Mouse (Mus musculus): ENCODE results near the gene Gm853. TPM values are rescaled to one million over a fixed set of nuclear protein-coding genes. Genes with fewer than 3 reads are reported as not detected.

The Gm853 gene
- total RNA-seq, 2 experiments from 2014 or later = not detected

DNA sequence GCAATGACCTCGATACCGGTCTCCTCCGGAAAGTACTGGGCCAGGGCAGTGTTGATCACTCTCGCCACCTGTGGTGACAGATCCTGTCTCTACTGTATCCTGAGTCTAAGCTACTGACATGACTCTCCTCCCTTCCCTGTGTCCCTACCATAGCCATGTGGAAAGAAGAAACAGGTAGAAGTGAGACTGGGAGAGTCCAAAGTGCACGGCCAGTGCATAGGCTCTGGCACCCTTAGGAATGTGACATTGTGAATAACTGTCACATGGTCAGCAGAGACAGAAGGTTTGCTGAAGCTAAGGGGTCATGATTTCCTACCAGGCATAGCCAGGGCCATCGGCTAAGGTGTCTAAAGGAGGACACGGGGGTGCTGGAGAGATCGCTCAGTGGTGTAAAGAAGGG, 6.8 kb downstream of the Gm853 start:
- DNase-seq (ENCODE audit: low spot score in 2 of 2) = no peak

DNA sequence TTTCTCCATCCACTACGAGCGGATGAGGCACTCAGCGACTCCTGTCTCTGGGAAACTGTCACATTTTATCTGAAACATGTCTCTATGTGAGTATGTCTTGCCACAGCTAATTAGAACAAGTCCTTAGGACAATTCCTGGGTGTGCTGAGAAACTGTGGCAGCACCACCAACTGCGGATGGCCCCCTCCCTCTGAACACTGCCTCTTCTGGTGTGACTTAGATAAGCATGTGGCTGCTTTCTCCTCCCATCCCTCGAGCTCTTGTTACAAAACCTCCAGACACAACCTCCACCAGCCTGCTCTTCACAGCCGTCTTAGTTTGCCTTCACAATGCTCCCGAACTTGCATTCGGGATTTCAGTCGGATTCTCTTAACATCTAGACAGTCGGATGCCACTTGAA, 8.3 kb downstream of the Gm853 start:
- DNase-seq (ENCODE audit: low spot score in 2 of 2) = no peak

DNA sequence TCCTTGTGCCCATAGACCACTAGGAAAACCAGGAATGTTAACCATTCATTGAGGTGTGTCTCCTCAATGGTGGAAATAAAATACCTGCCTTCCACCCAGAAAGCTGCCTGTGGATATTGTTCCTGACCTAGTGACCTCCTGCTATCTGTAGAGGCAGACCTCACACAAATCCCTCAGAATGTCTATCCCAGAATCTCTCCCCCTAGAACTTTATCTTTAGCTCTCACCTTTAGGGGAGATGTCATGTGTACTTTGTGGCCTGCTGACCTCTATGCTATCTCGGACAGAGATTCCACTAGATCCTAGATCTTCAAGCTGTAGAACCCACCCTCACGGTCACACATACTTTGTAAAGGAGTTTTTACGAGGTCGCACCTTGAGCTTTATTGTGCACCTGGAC, 9.0 kb downstream of the Gm853 start:
- no peak for DNase-seq (ENCODE audit: low spot score in 2 of 2)

DNA sequence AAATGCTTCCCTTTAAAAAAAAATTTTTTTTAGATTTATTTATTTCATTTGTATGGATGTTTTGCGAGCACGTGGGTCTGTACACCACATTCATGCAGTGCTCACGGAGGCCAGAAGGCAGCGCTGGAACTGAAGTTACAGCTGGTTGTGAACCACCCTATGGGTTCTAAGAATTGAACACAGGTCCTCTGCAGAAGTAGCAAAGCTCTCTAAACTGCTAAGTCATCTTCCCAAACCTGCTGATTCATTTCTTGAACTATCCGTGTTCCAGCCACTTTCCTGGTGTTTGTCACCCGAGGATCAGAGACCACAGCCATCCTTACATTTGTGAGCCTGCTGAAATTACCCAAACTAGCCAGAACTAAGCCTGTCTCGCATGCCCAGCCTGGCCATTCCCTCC, 9.8 kb downstream of the Gm853 start:
- no peak for DNase-seq (ENCODE audit: low spot score in 2 of 2)

DNA sequence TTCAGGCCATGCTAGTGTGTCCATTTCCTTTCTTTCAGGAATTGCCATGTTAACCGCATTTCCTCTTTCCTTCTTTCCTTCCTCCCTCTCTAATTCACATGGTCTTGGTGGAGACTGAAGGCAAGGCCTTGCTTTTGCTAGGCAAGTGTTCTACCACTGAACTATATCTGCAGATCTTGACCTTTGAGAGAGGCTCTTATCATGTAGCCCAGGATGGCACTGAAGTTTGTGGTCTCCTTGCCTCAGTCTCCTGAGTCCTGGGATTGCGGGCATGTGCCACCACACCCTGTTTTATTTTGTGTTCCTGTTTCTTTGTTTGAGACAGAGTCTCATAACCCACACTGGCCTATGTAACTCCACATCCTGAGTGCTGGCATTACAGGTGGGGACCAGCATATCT, 10.3 kb downstream of the Gm853 start:
- no peak for DNase-seq (ENCODE audit: low spot score in 2 of 2)

DNA sequence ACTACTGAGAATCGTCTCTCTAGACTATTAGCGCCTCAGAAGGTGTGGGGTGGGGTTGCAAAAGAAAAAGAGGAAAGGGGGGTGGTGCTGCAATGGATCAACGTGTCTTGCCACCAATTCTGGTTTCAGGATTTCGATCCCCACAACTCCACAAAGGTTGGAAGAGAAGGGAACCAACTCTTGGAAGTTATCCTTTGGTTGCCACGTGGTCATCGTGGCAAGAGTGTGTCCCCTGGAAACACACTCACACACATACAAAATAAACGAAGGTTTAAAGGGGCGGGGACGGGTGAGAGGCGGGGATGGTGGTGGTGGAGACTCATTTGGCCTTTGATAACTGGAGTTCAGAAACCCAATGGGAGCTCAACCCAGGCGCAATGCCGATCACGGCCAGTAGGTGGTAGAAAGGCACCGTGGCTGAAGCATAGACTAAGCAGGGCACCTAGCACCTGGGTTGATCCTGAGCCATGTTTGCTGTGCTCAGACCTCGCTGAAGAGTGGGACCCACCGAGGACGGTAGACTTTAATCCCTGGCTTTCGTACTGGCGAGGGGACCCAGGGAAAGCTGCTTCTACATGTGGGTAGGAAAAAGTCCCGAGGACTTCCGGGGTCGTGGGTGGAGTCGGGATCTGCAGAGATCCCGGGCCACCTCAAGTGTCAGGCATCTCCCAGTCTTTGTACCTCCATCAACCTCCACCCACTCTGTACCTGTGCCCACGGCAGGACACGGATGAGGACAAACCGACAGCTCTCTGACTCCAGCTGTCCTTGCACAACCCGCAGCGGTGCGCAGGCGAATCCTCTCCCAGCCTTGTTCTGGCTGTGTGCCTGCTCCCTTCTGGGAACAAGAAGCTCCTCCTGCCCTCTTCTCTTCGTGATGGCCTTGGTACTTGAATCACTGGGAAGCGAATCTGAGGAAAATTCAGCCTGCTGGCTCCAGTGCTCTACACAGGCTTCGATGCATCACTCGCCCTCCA, 23.2 kb downstream of the Gm853 start:
- DNase-seq (ENCODE audit: low spot score in 2 of 2) = peak; percentile 92 to 97

DNA sequence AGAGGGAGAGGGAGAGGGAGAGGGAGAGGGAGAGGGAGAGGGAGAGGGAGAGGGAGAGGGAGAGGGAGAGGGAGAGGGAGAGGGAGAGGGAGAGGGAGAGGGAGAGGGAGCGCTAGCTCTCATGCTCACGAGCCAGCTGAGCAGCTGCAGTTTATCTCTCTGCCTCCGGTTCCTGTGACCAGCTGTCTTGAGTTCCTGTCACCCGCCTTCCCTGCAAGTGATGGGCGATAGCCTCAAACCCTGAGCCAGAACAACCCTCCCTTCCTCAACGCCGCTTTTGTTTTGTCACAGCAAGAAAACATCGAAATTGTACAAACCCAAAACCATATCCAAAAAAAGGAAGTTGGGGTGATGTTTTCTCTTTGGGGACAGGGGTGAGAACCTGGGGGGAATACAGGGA, 25.7 kb downstream of the Gm853 start:
- DNase-seq (ENCODE audit: low spot score in 2 of 2) = no peak

DNA sequence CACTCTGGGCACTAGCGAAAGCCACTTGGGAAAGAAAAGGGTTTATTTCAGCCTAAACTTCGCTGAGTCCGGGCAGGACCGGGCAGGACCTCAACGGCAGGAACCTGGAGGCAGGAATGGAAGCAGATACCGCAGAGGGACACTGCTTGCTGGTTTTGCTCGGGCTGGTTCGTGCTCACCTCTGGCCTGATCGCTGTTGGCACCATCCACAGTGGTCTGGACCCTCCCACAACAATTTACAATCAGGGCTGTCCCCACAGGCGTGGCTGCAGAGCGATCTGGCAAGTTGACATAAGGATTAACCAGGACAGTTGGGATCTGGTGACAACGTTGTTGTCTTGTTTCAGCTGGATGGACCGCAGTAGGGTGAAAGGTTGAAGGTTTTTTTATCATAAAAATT, 26.3 kb downstream of the Gm853 start:
- DNase-seq (ENCODE audit: low spot score in 2 of 2) = no peak

DNA sequence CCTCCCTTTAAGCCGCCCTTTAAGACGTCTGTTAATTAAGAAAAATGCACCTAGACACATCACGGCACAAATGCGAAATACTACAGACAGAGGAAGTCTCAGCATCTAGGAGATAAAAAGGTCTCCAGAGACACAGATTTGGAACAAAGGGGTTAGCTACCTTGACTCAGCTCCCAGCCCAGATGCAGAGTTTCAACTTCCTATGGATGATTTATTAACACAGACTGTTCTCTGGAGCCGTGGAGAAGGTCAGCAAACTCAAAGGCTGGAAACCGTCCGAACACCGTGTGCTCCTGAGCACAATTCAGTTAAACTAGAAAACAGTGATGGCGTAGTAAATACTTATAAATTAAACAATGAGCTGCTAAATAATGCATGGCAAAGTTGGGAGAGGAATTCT, 29.9 kb downstream of the Gm853 start:
- no peak for DNase-seq (ENCODE audit: low spot score in 2 of 2)

DNA sequence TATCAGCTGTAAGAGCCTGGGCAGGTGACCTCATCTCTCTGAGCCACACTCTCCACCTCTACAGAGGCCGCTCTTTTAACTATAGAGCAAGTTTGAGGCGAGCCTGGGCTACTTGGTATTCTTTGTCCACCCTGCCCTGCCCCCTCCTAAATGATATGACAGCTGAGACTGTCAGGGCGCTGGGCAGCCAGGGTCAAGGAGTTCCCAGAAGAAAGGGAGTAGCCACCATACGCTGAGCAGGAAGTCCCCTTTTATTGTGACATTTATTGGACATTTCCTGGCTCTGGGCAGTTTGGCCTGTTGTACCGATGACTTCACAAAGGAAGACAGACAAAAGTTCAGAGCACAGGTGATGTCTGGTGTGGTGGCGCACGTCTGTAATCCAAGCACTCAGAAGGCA, 32.6 kb downstream of the Gm853 start:
- no peak for DNase-seq (ENCODE audit: low spot score in 2 of 2)

DNA sequence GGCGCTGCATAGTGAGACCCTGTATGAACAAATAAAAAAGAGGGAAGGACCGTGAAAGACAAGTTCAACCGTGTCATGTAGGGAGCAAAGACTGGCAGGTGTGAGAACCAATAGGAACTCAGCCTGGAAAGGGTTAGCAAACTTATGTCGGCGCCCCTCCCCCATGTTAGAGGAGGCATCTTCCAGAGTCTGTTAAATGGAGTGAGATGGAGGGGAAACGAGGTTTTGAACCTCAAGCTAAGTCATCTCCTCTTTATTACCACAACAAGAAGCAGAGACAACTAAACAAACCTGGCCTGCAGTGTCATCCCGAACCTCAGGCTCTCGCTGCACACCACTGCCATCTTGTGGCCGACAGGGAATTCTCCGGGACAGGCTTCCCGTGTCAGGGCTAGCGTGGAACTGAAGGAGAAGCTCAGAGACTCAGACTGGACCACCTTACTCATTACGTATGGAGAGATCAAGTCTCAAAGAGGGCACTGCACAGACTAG, 33.3 kb downstream of the Gm853 start:
- peak; percentile 86 to 91 for DNase-seq (ENCODE audit: low spot score in 2 of 2)

DNA sequence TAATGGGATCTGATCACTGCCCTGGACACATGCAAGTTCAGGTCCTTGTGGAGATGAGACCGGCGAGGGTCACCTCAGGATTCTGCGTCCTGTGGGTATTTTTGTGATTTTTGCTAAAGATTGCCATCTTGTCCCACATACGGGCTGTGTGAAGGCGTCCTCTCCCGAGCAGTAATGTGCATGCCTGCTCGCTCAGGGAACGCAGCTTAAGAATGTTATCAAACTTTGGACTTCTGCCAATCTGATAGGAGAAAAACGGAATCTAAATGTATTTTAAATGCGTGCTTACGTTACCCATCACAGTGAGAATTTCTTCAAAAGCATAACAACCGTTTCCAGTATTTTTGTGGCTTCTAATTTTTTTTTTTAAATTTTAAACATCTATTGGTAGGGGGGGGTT, 35.3 kb downstream of the Gm853 start:
- DNase-seq (ENCODE audit: low spot score in 2 of 2) = no peak

DNA sequence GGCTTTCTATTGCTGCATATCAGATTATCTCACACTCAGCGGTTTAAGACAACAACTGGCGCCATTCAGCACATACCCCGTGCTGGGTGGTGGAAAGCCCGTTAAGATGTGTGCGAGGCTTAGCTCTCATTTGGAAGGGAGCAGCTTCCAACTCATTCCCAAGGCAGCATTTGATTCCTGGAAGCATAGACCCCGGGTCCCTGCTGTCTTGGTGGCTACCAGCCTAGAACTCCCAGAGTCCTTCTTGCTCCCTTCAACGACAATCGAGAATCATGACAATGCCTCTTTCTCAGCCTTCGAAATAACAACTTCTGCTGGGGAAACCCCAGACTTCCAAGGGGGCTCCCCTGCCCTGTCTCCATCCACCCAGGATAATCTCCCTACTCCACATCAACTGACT, 35.8 kb downstream of the Gm853 start:
- no peak for DNase-seq (ENCODE audit: low spot score in 2 of 2)

DNA sequence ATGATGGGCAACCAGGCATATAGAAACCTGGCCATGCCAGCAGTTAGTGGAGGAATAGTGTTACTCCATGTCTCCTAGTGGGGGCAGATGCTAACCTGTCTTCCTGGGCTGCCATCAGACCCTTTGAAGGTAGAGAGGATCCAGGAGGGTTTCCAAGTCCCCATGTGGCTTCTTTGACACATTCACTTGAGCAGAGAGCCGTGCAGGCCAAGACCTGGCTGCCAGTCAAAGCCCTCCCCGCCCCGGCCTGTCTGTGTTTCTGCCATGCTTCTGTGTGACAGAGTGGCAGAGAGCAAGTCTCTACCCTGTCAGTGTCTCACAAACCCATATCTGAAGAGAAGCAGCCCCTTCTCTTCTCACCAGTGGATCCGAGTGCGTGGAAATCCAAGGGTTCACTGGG, 38.3 kb downstream of the Gm853 start:
- DNase-seq (ENCODE audit: low spot score in 2 of 2) = no peak

DNA sequence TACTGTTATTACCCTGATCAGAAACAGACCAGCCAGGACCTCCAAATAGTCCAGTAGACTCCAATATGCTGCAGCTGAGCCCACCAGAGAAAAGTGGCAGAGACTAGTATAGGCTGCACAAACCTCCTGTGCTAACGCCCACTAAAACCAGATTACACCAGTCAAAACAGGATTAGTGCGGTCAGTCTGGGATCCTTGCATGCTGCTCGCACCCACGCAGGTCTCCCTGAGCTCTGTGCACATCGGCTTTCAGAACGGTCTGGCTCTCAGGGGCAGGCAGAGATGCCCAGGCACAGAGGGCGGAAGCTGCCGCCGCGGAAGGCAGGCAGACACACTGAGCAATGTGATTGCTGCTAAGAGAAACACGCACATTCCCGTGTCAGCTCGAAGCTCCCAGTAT, 39.2 kb downstream of the Gm853 start:
- no peak for DNase-seq (ENCODE audit: low spot score in 2 of 2)

DNA sequence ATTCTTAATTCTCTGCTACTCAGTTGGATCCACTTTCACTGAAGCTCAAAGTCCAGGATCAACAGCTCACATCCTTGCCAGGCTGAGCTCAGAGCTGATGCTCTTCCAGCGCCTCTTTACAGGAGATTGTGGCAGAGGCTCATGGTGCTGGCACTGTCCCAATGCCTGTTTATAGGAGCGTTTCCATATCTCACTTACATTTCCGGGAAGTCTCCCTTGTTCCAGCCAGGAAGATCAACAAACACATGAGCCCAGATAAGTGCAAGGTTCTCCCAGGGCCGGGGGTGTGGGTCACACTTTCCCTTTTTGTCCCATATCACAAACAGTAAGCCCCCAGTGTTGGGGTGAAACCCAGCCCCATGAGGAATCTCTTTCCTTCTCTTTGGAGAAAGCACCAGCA, 40.3 kb downstream of the Gm853 start:
- no peak for DNase-seq (ENCODE audit: low spot score in 2 of 2)

DNA sequence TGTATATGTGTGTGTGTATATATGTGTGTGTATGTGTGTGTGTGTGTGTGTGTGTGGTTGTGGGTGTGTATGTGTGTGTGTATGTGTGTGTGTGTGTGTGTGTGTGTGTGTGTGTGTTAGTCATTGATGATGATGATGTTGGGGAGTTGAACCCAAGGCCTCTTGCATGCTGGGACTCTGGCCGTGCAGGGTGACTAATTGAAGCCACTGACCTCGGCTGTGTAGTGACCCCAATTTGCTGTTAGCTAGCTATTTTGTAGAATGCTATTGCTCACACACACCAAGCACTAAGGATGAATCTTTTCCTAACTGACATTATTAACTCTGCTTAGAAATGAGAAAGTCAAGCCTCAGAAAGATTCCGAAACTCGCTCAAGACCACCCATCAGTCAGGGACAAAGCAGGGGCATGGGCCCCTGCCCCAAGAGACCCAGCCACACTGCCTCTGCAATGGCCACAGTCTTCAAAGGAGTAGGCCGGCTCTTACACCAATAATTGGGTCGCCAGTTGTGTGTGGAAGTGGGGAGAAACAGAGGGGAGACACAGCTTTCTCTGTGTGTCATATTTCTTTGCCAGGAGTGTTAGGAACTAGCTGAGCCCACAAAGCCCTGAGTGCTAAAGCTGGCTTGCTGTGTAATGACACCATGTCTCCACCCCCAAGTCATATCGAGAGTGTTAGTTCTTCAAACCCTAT, 41.1 kb downstream of the Gm853 start:
- no peak for DNase-seq (ENCODE audit: low spot score in 2 of 2)

DNA sequence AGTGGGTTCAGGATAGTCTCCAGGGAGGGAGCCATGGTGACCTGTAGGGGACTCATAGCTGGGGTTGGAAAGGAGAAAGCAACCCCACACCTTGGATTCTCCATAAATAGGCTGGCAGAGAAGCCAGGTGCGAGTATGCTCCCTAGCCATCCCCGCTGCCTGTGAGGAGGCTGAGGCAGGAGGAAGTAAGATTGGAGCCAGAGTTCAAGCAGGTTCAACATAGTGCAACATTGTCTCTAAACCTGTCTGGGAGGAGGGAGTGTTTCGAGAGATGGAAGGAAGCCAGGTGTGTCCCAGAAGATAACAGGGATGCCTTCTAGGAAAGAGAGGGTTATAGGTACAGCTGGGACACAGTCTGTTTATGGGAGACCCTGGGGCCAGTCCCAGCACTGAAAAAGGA, 42.3 kb downstream of the Gm853 start:
- no peak for DNase-seq (ENCODE audit: low spot score in 2 of 2)

DNA sequence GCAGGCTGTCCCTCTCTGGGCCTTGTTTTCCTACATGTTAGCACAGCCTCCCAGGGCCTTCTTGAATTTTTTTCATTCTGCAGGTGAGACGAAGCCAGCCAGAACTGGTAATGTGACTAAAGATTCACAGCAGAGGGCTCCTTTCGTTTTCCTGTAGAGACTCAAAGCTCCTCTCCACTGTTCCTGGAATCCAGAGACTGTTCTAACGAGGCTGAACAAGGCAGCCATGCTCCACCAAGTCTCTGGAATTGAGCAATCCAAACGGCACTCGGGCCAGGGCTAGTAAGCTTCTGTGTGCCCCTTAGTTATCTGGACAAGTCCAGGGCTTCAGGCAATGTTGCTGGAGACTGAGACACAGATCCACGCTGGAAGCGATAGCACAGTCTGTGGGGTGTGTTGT, 44.7 kb downstream of the Gm853 start:
- no peak for DNase-seq (ENCODE audit: low spot score in 2 of 2)

DNA sequence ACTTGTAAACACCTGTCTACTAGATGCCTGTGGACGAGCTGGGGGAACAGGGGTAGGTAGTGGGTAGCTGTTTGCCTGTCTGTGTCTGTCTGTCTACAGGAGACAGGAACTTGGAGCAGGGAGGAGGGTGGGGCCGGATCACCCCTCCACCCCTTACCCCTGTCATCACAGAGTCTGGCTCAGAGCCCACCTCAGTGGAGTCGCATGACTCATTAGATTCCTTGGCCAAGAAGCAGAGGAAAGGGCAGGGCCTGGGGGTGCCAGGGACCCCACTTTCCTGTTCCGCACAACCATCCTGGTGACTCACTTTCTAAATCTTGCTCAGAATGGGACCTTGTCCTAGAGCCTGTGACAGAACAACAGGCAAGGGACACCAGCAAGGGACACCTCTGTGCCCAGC, 45.1 kb downstream of the Gm853 start:
- DNase-seq (ENCODE audit: low spot score in 2 of 2) = no peak

DNA sequence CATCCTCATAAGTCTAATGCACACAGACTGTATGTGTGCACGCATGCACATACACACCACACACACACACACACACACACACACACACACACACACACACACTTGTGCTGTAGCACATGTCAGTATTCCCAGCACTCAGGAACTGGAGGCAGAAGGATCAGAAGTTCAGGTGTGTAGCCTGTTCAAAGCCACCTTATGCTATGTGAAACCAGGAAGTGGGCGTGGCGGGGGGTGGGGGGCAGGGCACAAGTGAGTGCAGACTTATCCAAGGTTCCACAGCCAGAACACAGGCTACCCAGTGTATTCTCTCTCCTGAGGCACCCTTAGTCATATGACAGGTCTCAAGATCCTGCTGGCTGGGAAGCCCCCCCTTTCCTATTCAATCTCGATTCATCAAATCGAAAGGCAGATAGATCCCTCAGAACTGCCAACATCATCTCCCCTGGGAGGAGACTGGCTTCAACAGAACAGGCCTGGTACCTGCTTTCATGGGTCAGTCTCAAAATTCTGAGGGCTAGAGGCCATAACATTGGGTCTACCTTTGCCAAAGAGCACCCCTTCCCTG, 46.0 kb downstream of the Gm853 start:
- DNase-seq (ENCODE audit: low spot score in 2 of 2) = no peak

DNA sequence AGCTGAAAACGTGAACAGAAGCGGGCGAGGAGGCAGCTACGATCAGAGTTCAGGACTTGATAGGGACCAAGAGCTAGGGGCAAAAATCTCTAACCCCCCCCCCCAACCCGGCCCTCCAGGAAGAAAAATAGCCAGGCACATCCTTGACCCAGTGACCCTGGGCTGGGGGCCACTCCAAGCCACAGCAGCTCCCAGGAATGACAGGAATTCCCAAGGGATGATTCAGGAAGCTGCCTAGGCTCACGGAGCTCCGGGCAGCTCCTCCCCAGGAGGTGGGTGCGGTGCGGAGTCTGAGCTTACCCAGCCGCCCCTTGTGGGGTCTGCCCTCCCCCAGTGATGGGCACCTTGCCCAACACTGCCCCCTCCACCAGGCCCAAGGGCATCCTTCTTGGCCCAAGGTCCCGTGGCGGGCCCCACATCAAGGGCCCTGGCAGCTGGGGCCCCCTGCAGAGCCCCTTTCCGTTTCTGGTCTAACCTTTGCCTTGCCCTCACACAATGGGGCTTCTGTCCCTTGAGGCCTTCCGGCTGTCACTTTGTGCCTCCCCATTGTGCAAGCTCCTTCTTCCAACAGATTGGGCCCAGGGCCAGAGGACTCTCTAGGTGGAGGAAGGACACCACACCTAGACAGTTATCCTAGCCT, 47.0 kb downstream of the Gm853 start, which contains the start of gene Tinagl1:
TSS of gene Tinagl1 (minus strand) at position 51 of the 640 bp plus-strand sequence.
- DNase-seq (ENCODE audit: low spot score in 2 of 2) = no peak
